Mouse (Mus musculus) neural tube, embryonic 13.5 days (tissue): ENCODE measurements around the gene Stk24. TPM values are rescaled to one million over a fixed set of nuclear protein-coding genes. Genes with fewer than 3 reads are reported as not detected.
"Not testable (repeated sequence)": the region's sequence is repeated elsewhere in the genome, so short reads cannot be mapped to it uniquely, and the experiment has no call there.

Experiments used
- ATAC-seq: fragments of 200-750 bp; cut with Nextera tagmentation; 2 replicates; pipeline ENCODE4 v1.8.0; 2017; ENCODE audit warnings: low read depth, mild to moderate bottlenecking, moderate TSS enrichment, moderate library complexity
- H3K27ac ChIP-seq: fragments of 300-500 bp; sonication (generic); replicated peaks from 2 replicates; pipeline ENCODE4 v1.5.1; 2015; ENCODE audit warnings: moderate library complexity, mild to moderate bottlenecking, inconsistent platforms
- H3K27me3 ChIP-seq: fragments of 300-500 bp; sonication (generic); 2 replicates; pipeline ENCODE4 v1.6.1; 2015; ENCODE audit warnings: mild to moderate bottlenecking, inconsistent platforms
- H3K36me3 ChIP-seq: fragments of 300-500 bp; sonication (generic); 2 replicates; pipeline ENCODE4 v1.6.1; 2015; ENCODE audit warnings: mild to moderate bottlenecking, inconsistent platforms
- H3K4me1 ChIP-seq: fragments of 300-500 bp; sonication (generic); replicated peaks from 2 replicates; pipeline ENCODE4 v1.6.1; 2015; ENCODE audit warnings: inconsistent platforms
- H3K4me2 ChIP-seq: fragments of 300-500 bp; sonication (generic); 2 replicates; pipeline ENCODE4 v1.6.1; 2015; ENCODE audit warnings: inconsistent platforms, mild to moderate bottlenecking, moderate library complexity
- H3K4me3 ChIP-seq: fragments of 300-500 bp; sonication (generic); 2 replicates; pipeline ENCODE4 v1.5.1; 2015; ENCODE audit warnings: mild to moderate bottlenecking, inconsistent platforms
- H3K9ac ChIP-seq: fragments of 300-500 bp; sonication (generic); 2 replicates; pipeline ENCODE4 v1.6.1; 2015; ENCODE audit warnings: moderate library complexity, mild to moderate bottlenecking, inconsistent platforms
- H3K9me3 ChIP-seq: fragments of 300-500 bp; sonication (generic); 2 replicates; pipeline ENCODE4 v1.6.1; 2016; ENCODE audit warnings: inconsistent platforms
- WGBS: fragments of 180-500 bp; shearing (Covaris S2); methylation state at CpG from one replicate; pipeline ENCODE4 v1.1.7; 2015; 5-methylcytosine and 5-hydroxymethylcytosine counted together
- polyA plus RNA-seq: library from polyadenylated mRNA; unstranded; fragments of >200 nt; fragmentation: Nextera tagmentation; extraction: Ambion mirVana; gene quantifications from 2 replicates; pipeline ENCODE4 v1.2.1, GENCODE M21; 2015

The Stk24 gene
- polyA plus RNA-seq: 22.5 and 27.5 TPM in 2 replicates

DNA sequence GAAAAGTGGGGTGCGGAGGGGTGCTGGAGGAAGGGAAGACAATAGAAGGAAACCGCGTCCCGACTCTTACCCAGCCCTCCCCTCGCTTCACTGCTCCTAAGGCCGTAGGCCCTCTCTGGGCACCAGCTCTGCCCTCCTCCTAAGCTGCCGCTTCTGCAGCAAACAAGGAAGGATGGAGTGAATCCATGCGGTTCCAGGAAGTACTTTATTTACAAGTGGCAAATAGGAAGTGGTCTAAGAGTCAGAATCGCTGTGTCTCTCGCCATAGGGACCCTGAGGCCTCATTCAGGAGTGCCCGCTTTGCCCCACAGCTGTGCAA lies at the start of gene Stk24:
Stk24 (minus strand) TSS at position 185 of the 319 bp plus-strand sequence.
- peak; percentile 57 for ATAC-seq
- 6% methylated on average over 11 of the region's 11 CpGs for WGBS
- H3K27me3 ChIP-seq: no peaks in the 10 kb centered on the region
- peak within 1 kb of the TSS; percentile 95 for H3K4me3 ChIP-seq
- peak within 1 kb of the TSS; percentile 97 for H3K9ac ChIP-seq
- peaks cover 30% of the 10 kb centered on the region for H3K4me1 ChIP-seq
- no peaks in the 10 kb centered on the region for H3K36me3 ChIP-seq
- peak within 1 kb of the TSS; percentile 75 for H3K4me2 ChIP-seq
- H3K27ac ChIP-seq: peak within 1 kb of the TSS; percentile 92
- no peaks in the 10 kb centered on the region for H3K9me3 ChIP-seq

DNA sequence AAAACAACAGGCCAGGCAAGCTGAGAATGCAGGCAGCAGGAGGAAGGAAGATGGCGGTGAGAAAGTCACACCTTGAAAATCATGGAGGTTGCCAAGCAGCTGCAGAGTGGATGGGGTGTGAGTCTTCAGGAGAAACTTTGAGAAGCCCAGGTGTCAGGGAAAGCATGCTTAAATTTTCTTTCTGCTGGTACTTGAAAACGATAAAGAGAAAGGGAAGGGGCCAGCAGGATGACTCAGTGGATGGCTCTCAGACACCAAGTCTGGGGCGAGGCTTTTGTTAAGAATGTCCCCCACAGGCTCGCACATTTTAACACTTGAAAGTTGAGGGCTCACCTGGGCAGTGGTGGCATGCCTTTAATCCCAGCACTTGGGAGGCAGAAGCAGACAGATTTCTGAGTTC lies 48.3 kb upstream of the Stk24 start:
- Histone ChIP-seq H3K9me3 (no peaks in the 10 kb centered on the region), H3K4me2 (no peak overlapping the region), H3K27me3 (no peaks in the 10 kb centered on the region), H3K4me3 (no peak overlapping the region), H3K27ac (no peak overlapping the region), H3K9ac (no peak overlapping the region), H3K4me1 (no peaks in the 10 kb centered on the region), H3K36me3 (no peaks in the 10 kb centered on the region)
- WGBS: 93% methylated on average over 4 of the region's 4 CpGs
- no peak for ATAC-seq

DNA sequence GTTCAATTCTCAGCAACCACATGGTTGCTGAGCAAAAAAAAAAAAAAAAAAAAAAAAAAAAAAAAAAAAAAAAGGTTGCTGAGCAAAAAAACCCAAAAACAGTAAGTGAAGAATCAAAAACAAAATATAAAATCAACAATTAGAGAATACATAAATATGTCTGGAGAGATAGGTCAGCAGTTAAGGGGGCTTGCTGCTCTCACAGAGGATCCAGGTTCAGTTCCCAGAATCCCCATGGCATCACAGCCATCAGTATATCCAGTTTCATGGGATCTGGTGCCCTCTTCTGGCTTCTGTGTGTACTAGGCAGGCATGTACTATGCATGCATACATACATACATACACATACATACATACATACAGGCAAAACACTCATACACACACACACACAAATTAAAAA lies 46.9 kb upstream of the Stk24 start:
- ATAC-seq: no peak
- Histone ChIP-seq H3K9me3 (no peaks in the 10 kb centered on the region), H3K4me1 (no peaks in the 10 kb centered on the region), H3K9ac (no peak overlapping the region), H3K27ac (no peak overlapping the region), H3K4me3 (no peak overlapping the region), H3K27me3 (no peaks in the 10 kb centered on the region), H3K4me2 (no peak overlapping the region), H3K36me3 (no peaks in the 10 kb centered on the region)

DNA sequence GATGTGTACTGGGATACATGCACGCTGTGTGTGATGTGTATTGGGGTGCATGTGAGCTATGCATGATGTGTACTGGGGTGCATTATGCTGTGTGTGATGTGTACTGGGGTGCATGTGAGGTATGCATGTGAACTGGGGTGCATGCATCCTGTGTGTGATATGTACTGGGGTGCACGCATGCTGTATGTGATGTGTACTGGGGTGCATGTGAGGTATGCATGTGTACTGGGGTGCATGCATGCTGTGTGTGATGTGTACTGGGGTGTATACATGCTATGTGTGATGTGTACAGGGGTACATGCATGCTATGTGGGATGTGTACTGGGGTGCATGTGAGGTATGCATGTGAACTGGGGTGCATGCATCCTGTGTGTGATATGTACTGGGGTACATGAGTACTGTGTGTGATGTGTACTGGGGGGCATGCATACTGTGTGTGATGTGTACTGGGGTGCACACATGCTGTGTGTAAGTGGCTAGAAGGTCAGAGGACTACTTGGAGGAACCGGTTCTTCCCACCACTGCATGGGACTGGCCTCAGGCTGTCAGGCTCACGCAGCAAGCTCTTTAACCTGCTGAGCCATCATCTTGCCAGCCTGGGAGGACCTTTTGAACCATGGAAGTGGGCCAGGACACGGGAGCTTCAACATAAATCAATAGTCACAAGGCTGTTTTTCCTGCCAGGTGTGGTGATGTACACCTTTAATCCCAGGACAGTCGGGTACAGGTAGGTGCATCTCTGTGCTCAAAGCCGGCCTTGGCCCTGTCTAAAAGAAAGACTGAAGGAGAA lies 45.4 kb upstream of the Stk24 start:
- Histone ChIP-seq H3K4me1 (no peaks in the 10 kb centered on the region), H3K27me3 (no peaks in the 10 kb centered on the region), H3K9me3 (peaks cover 6% of the 10 kb centered on the region; the same call in 1 of the 2 replicates), H3K36me3 (no peaks in the 10 kb centered on the region), H3K9ac (no peak overlapping the region), H3K4me2 (no peak overlapping the region), H3K4me3 (no peak overlapping the region), H3K27ac (no peak overlapping the region)
- 81% methylated on average over 7 of the region's 7 CpGs for WGBS
- ATAC-seq: no peak

DNA sequence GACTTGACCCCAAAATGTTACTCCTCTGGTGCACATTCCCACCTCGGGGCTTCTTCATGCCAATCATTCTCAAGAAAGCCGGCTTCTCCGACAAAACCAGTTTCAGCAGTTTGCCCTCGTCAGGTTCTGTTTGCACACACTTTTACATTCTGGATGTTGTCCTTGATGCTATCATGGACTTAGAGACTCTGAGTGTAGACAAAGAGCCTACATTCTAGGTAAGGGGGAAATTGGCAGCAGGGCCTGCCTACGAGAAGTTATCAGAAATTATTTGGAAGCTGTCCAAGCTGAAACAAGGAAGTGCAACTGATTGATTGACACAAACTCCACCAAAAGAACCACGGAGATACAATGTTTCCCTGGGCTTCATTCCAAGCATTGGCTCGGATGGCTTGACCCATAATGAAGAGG lies 43.5 kb upstream of the Stk24 start:
- Histone ChIP-seq H3K9ac (no peak overlapping the region), H3K36me3 (no peaks in the 10 kb centered on the region), H3K27ac (no peak overlapping the region), H3K4me1 (no peaks in the 10 kb centered on the region), H3K4me3 (no peak overlapping the region), H3K4me2 (no peak overlapping the region), H3K9me3 (peaks cover 6% of the 10 kb centered on the region; the same call in 1 of the 2 replicates), H3K27me3 (no peaks in the 10 kb centered on the region)
- ATAC-seq: no peak
- 73% methylated on average over 7 of the region's 7 CpGs for WGBS

DNA sequence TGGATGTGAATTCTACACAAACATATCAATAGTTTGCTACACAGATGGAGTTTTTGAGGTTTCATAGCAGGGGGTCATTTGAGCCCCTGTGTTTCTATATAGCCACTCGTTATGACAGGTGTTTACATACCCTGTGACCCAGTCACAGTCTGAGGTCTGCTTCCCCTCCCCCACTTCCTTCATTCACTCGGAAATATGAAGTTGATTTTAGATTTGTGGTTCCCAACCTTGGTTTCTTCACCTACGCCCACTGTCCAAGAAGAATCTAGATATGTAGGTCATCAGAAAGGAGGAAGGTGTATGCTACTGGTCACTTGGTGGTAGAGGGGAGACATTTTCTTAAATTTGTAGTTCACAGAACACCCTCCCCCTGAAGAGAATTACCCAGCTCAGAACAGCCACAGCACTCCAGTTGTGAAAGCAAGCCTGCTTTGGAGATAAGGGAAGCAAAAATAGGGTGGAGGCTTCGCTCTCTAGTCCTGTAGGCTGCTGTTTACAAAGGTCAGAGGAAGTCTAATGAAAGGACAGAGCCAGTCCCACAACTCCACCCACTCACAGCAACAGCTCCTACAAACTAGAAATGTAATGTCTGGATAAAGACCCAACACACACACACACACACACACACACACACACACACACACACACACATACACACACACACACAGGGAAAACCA lies 43.0 kb upstream of the Stk24 start:
- Histone ChIP-seq H3K4me2 (no peak overlapping the region), H3K27ac (no peak overlapping the region), H3K4me1 (no peaks in the 10 kb centered on the region), H3K9me3 (peaks cover 6% of the 10 kb centered on the region; the same call in 1 of the 2 replicates), H3K4me3 (no peak overlapping the region), H3K27me3 (no peaks in the 10 kb centered on the region), H3K36me3 (no peaks in the 10 kb centered on the region), H3K9ac (no peak overlapping the region)
- no peak for ATAC-seq
- WGBS: 71% methylated on average over 4 of the region's 4 CpGs

DNA sequence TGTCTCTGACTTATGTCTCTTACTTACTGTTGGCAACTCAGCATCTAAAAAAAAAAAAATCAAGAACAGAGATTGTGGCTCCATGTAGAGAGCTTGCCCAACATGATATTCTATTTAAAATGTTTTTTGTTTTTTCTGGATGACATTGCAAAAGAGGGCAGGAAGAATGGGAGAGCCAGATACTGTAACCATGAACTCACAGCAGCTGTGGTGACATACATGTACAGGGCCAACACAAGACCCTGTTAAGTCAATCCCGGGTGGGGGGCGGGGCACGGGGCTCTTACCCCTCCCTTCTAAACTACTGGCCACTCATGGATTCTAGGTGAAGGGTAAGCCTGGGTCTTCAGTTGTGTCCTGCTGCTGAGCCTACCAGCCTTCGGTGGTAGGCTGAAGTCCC lies 42.2 kb upstream of the Stk24 start:
- 91% methylated on average over 4 of the region's 4 CpGs for WGBS
- Histone ChIP-seq H3K27me3 (no peaks in the 10 kb centered on the region), H3K9ac (no peak overlapping the region), H3K4me2 (no peak overlapping the region), H3K36me3 (no peaks in the 10 kb centered on the region), H3K4me1 (no peaks in the 10 kb centered on the region), H3K4me3 (no peak overlapping the region), H3K27ac (no peak overlapping the region), H3K9me3 (peaks cover 6% of the 10 kb centered on the region; the same call in 1 of the 2 replicates)
- no peak for ATAC-seq

DNA sequence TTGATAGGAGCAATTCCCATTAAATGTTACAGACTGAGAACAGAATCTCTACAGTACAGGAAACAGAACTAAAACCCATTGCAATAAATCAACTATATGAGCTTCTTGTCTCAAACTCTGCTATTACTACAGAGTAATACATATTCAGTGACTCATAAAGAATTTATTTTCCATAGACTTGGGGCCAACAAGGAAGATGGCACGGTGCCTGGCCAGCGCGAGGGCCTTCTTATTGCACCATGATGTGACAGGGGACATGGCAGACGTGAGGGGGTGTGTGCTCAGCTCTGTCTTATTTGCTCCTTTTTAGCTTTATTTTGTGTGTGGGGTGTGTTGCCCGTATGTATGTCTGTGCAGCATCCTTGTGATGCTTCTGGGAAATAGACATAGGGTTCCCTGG lies 37.8 kb upstream of the Stk24 start:
- H3K9ac ChIP-seq: no peak overlapping the region
- no peak for ATAC-seq
- H3K9me3 ChIP-seq: peaks cover 6% of the 10 kb centered on the region; the same call in 1 of the 2 replicates
- no peak overlapping the region for H3K4me2 ChIP-seq
- no peaks in the 10 kb centered on the region for H3K4me1 ChIP-seq
- H3K27me3 ChIP-seq: no peaks in the 10 kb centered on the region
- no peak overlapping the region for H3K4me3 ChIP-seq
- 84% methylated on average over 5 of the region's 5 CpGs for WGBS
- H3K27ac ChIP-seq: no peak overlapping the region
- H3K36me3 ChIP-seq: no peaks in the 10 kb centered on the region

DNA sequence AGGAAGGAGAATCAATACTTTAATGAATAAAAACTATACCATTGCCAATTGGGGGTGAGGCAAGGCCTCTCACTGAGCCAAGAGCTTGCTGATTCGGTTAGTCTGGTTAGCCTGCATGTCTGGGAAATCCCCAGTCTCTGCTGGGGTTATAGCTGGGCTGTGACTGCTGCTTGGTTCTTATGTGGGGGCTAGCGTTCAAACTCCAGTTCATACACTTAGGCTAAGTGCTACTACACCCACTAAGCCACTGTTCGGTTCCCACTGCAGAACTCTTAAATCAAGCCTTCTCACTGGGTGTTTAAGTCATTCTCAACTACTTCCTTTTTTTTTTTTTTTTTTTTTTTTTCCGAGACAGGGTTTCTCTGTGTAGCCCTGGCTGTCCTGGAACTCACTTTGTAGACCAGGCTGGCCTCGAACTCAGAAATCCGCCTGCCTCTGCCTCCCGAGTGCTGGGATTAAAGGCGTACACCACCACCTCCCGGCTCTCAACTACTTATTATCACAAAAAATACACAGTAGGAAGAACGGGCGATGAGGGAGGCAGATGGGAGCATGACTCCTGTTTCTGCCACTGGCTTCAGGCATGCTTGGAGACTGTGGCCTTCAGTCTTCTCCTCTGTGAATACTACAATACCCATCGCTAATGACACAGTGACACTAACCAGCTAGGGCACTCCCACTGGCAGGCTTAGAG lies 37.0 kb upstream of the Stk24 start:
- WGBS: 89% methylated on average over 11 of the region's 12 CpGs
- H3K4me2 ChIP-seq: no peak overlapping the region
- no peaks in the 10 kb centered on the region for H3K27me3 ChIP-seq
- no peak overlapping the region for H3K4me3 ChIP-seq
- no peaks in the 10 kb centered on the region for H3K4me1 ChIP-seq
- no peak overlapping the region for H3K27ac ChIP-seq
- ATAC-seq: no peak
- H3K36me3 ChIP-seq: no peaks in the 10 kb centered on the region
- peaks cover 6% of the 10 kb centered on the region; the same call in 1 of the 2 replicates for H3K9me3 ChIP-seq
- no peak overlapping the region for H3K9ac ChIP-seq

DNA sequence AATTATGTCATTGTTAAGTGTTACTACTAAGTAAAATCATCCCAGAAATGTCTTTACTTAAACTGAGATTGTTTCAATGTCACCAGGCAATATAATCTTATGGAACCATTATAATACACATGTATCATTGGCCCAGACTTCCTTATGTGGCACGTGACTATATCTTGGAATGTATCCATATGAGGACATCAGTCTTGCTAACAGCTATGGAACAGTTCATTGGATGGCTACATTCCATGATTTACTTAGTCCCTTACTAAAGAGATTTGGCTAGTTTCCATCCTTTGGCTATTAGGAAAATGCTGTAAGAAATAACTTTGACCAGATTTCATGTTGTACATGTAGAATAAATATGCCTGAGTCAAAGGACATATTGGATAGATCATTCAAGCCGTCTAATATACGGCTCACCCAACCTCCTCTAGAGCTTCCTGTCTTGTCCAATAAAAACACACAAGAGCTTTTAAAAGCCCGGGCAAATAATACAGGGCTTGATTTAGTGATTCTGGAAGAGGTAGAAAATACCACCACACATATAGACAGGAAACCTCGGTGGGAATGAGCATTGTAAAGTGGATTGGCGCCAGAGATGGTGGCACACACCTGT lies 34.9 kb upstream of the Stk24 start:
- no peak overlapping the region for H3K9ac ChIP-seq
- no peak for ATAC-seq
- no peaks in the 10 kb centered on the region for H3K36me3 ChIP-seq
- H3K4me2 ChIP-seq: no peak overlapping the region
- 78% methylated on average over 6 of the region's 6 CpGs for WGBS
- H3K4me1 ChIP-seq: no peaks in the 10 kb centered on the region
- no peak overlapping the region for H3K27ac ChIP-seq
- no peaks in the 10 kb centered on the region for H3K27me3 ChIP-seq
- no peaks in the 10 kb centered on the region for H3K9me3 ChIP-seq
- H3K4me3 ChIP-seq: no peak overlapping the region

DNA sequence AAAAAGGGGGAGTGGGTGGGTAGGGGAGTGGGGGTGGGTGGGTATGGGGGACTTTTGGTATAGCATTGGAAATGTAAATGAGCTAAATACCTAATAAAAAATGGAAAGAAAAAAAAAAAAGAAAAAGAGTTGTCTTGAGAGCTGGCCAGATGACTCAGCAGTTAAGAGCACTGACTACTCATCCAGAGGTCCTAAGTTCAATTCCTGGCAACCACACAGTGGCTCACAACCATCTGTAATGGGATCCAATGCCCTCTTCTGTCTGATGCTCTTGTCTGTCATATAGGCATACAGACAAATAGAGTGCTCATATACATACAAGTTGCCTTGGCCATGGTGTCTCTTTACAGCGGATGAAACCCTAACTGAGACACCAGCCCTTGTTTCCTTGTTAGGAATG lies 33.9 kb upstream of the Stk24 start:
- not testable (repeated sequence) for ATAC-seq, H3K27ac ChIP-seq, H3K36me3 ChIP-seq, H3K4me3 ChIP-seq, H3K4me1 ChIP-seq, H3K4me2 ChIP-seq, H3K9me3 ChIP-seq, H3K9ac ChIP-seq, H3K27me3 ChIP-seq
- WGBS: 100% methylated on average over 1 of the region's 1 CpGs

DNA sequence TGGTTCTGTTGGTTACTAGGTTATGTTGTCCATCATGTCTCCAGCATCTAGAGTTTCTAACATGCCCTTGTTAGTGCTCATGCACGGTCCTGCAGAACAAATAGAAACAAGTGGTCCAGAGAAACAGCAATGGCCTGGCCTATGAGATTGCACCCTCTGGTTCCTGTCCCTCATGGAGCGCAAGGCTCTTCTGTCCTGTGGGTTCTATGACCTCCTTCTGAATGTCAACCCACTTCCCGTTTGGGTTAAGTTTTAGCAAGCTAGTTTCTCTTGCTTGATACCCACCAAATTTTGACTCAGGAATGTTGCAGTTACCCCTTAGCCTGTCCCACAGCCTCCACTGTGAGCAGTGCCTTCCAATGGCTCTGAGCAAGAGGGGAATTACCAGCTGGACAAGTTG lies 29.1 kb upstream of the Stk24 start:
- H3K4me2 ChIP-seq: no peak overlapping the region
- no peaks in the 10 kb centered on the region for H3K4me1 ChIP-seq
- H3K9ac ChIP-seq: no peak overlapping the region
- no peaks in the 10 kb centered on the region for H3K27me3 ChIP-seq
- H3K27ac ChIP-seq: no peak overlapping the region
- H3K9me3 ChIP-seq: no peaks in the 10 kb centered on the region
- 89% methylated on average over 3 of the region's 3 CpGs for WGBS
- H3K4me3 ChIP-seq: no peak overlapping the region
- no peak for ATAC-seq
- H3K36me3 ChIP-seq: no peaks in the 10 kb centered on the region
